Mouse (Mus musculus) gastrocnemius, postnatal 14 days (tissue): ENCODE measurements at regions not wholly inside any gene's neighbourhood (a gene's known extent, or its start where the extent isn't known, plus 50 kb on each side); places are given as distances from the start of the nearest gene placed in this dataset.

Source experiments
- DNase-seq: peaks from one replicate; pipeline ENCODE4 v3.0.0; 2021; ENCODE audit warnings: mixed read lengths
- intact Hi-C: fragments of 180-260 bp; cut with DNase I; formaldehyde crosslinking; loops from one replicate; pipeline ENCODE4 v1.15.1; 2025; ENCODE audit warnings: low total_unique reads

GRCm38 (mm10) chr2:159004417-159004816 lies 209.8 kb downstream of the Dhx35 start:
- DNase-seq, result no peak
- intact Hi-C loops, result no loop called here

- DNase-seq, result no peak
- intact Hi-C loops, result no loop called here
These were observed 218.1 kb downstream of the Dhx35 start for GRCm38 (mm10) chr2:159012725-159013124.

GRCm38 (mm10) chr2:159014553-159014952 lies 219.9 kb downstream of the Dhx35 start:
- no peak for DNase-seq
- intact Hi-C loops, result no loop called here

- intact Hi-C loops, result no loop called here
- DNase-seq, result no peak
These were observed 225.4 kb downstream of the Dhx35 start for GRCm38 (mm10) chr2:159019921-159020534.

- intact Hi-C loops, result loop anchor here (2.0 kb wide), 1 partner anchor 35 kb away; no protein-coding TSS in a partner anchor
These were observed 237.5 kb downstream of the Dhx35 start for GRCm38 (mm10) chr2:159032147-159032546.

GRCm38 (mm10) chr2:159039916-159040315 lies 245.3 kb downstream of the Dhx35 start:
- intact Hi-C loops, result no loop called here
- no peak for DNase-seq

More at GRCm38 (mm10) chr2:159032147-159032546, 237.5 kb downstream of the Dhx35 start:
- DNase-seq, result no peak

- intact Hi-C loops, result loop anchor here (5.0 kb wide), 3 partner anchors 114 to 1524 kb away; partner anchors contain the start of gene Mafb
- DNase-seq, result no peak
These were observed 258.9 kb downstream of the Dhx35 start for GRCm38 (mm10) chr2:159053534-159053933.

GRCm38 (mm10) chr2:159053936-159054335 lies 259.3 kb downstream of the Dhx35 start:
- DNase-seq, result peak; percentile 67
- intact Hi-C loops, result loop anchor here (5.0 kb wide), 3 partner anchors 113 to 1523 kb away; partner anchors contain the start of gene Mafb

GRCm38 (mm10) chr2:159054451-159054850 lies 259.8 kb downstream of the Dhx35 start:
- no peak for DNase-seq
- intact Hi-C loops, result loop anchor here (5.0 kb wide), 3 partner anchors 113 to 1523 kb away; partner anchors contain the start of gene Mafb

GRCm38 (mm10) chr2:159055780-159056179 lies 261.2 kb downstream of the Dhx35 start:
- DNase-seq, result no peak
- intact Hi-C loops, result loop anchor here (5.0 kb wide), 1 partner anchor 1537 kb away; no protein-coding TSS in a partner anchor

- intact Hi-C loops, result loop anchor here (5.0 kb wide), 1 partner anchor 1535 kb away; no protein-coding TSS in a partner anchor
- DNase-seq, result no peak
These were observed 262.4 kb downstream of the Dhx35 start for GRCm38 (mm10) chr2:159056960-159057359.

- intact Hi-C loops, result loop anchor here (5.0 kb wide), 1 partner anchor 1535 kb away; no protein-coding TSS in a partner anchor
These were observed 262.9 kb downstream of the Dhx35 start for GRCm38 (mm10) chr2:159057506-159057905.

GRCm38 (mm10) chr2:159062266-159062665 lies 267.7 kb downstream of the Dhx35 start:
- DNase-seq, result peak; percentile 49
- intact Hi-C loops, result no loop called here

More at GRCm38 (mm10) chr2:159057506-159057905, 262.9 kb downstream of the Dhx35 start:
- no peak for DNase-seq

GRCm38 (mm10) chr2:159062666-159063065 lies 268.1 kb downstream of the Dhx35 start:
- intact Hi-C loops, result no loop called here
- DNase-seq, result no peak

- DNase-seq, result no peak
- intact Hi-C loops, result no loop called here
These were observed 269.9 kb downstream of the Dhx35 start for GRCm38 (mm10) chr2:159064403-159064970.

GRCm38 (mm10) chr2:159067506-159067905 lies 272.9 kb downstream of the Dhx35 start:
- intact Hi-C loops, result no loop called here
- no peak for DNase-seq

- no peak for DNase-seq
- intact Hi-C loops, result no loop called here
These were observed 273.9 kb downstream of the Dhx35 start for GRCm38 (mm10) chr2:159068303-159069020.

GRCm38 (mm10) chr2:159069180-159069579 lies 274.6 kb downstream of the Dhx35 start:
- no peak for DNase-seq
- intact Hi-C loops, result no loop called here

GRCm38 (mm10) chr2:159072997-159073690 lies 278.5 kb downstream of the Dhx35 start:
- intact Hi-C loops, result no loop called here
- DNase-seq, result no peak

- intact Hi-C loops, result no loop called here
- DNase-seq, result no peak
These were observed 285.2 kb downstream of the Dhx35 start for GRCm38 (mm10) chr2:159079836-159080235.
